Mouse (Mus musculus): ENCODE results near the gene Nxph4. TPM values are rescaled to one million over a fixed set of nuclear protein-coding genes. Genes with fewer than 3 reads are reported as not detected.

The Nxph4 gene
- polyA plus RNA-seq, 1 experiment from 2014 or later, result 3.0 TPM

DNA sequence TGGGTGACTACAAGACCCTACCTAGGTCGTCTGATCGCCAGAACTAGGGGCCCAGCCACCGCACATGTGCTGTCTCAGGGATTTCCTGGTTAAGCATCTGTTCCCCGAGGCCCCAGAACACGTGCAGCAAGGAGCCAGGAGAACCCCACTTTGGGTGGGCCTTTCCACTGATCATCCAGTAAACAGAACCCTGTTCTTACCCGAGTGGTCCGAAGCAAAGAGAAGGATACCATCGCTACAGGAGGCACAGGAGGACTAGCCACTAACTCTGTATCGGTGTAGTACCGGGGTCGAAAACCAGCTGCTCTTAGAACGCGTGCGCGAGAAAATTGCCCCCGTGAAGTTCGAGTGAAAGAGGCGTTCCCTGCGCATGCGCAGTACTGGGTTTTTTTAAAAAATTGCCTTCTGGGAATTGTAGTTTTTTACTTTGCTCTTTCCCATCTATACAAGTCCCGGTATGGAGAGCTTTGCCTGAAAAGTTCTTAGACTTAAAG, 12.2 kb downstream of the Nxph4 start, which contains the start of gene Shmt2:
Gene Shmt2, minus strand, starts transcription at position 357 of the 494 bp plus-strand sequence.
- Histone ChIP-seq H3K4me2 (peak within 1 kb of the TSS; percentile 69), H3K9ac (peak within 1 kb of the TSS; percentile 67), H3K27ac (no peak within 1 kb of the TSS), H3K27me3 (peaks cover 62% of the 10 kb centered on the region), H3K4me3 (peak within 1 kb of the TSS; percentile 53), H3K4me1 (peaks cover 48% of the 10 kb centered on the region), H3K9me3 (no peaks in the 10 kb centered on the region), H3K36me3 (peaks cover 37% of the 10 kb centered on the region)
- WGBS, result under 1% methylated on average over 21 of the region's 21 CpGs
- peak; percentile 53; the same call in 1 of the 2 replicates for ATAC-seq (ENCODE audit: insufficient number of reproducible peaks, insufficient read depth, low FRiP score, low TSS enrichment, low read depth)

DNA sequence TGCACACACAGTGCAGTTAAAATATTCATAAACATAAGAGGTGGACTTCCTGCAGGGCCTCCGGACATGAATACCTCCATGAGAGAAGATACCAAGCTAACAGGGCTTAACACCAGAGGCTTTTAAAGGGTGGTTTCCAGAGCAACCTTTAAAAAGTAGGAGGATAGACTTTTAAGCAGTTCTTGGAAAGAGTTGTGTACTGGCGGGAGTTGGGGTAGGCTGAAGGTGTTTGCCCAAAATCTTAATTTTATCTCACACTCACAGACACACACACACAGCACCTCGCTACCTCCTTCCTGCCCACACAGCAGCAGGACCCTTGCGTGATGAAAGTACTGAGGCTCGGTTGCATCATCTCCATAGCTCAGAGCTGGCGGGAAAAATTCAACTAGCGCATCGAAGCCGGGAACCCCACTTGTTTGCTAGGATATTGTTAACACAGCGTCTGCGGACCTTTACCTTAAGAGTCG, 12.7 kb downstream of the Nxph4 start:
- H3K4me1 ChIP-seq, result peaks cover 50% of the 10 kb centered on the region
- H3K27ac ChIP-seq, result no peak overlapping the region
- no peak for ATAC-seq (ENCODE audit: insufficient number of reproducible peaks, insufficient read depth, low FRiP score, low TSS enrichment, low read depth)
- H3K4me2 ChIP-seq, result peak overlapping the region; percentile 69
- H3K9me3 ChIP-seq, result no peaks in the 10 kb centered on the region
- peaks cover 37% of the 10 kb centered on the region for H3K36me3 ChIP-seq
- WGBS, result 10% methylated on average over 12 of the region's 12 CpGs
- H3K4me3 ChIP-seq, result peak overlapping the region; percentile 53
- peaks cover 62% of the 10 kb centered on the region for H3K27me3 ChIP-seq
- H3K9ac ChIP-seq, result peak overlapping the region; percentile 67

DNA sequence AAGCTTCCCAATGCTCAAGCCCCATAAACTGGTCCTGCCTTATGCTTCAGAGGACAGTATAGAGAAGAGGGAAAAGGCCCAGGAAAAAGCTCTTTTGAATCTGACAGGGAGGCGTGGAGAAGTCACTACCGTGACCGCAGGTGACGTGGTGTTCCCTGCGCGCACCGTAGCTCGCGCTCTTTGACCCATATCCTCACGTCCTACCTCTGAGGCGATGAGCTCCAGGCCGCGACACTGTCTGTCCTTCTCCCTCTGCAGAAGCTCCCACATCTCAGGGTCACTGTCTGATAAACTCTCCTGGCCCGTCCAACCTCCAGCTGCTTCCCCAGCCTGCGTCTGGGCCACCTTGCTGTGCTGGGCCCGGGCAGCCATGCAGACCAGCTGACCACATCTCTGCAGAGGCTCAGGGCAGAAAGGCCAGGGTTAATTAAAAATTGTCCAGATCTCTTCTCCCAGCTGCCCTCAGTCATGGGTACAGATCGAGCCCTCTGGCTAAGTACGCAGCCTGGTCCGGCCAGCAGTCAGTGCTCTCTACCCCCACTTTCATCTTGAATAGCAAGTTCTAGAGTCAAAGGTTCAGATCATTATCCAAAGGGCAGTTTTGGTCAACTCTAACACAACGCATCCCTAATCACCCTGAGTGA, 13.5 kb downstream of the Nxph4 start:
- H3K36me3 ChIP-seq, result peaks cover 37% of the 10 kb centered on the region
- peaks cover 49% of the 10 kb centered on the region for H3K4me1 ChIP-seq
- peaks cover 62% of the 10 kb centered on the region for H3K27me3 ChIP-seq
- H3K9ac ChIP-seq, result peak overlapping the region; percentile 67
- no peak for ATAC-seq (ENCODE audit: insufficient number of reproducible peaks, insufficient read depth, low FRiP score, low TSS enrichment, low read depth)
- H3K4me3 ChIP-seq, result peak overlapping the region; percentile 53
- H3K9me3 ChIP-seq, result no peaks in the 10 kb centered on the region
- H3K4me2 ChIP-seq, result peak overlapping the region; percentile 69
- 81% methylated on average over 20 of the region's 20 CpGs for WGBS
- H3K27ac ChIP-seq, result no peak overlapping the region

DNA sequence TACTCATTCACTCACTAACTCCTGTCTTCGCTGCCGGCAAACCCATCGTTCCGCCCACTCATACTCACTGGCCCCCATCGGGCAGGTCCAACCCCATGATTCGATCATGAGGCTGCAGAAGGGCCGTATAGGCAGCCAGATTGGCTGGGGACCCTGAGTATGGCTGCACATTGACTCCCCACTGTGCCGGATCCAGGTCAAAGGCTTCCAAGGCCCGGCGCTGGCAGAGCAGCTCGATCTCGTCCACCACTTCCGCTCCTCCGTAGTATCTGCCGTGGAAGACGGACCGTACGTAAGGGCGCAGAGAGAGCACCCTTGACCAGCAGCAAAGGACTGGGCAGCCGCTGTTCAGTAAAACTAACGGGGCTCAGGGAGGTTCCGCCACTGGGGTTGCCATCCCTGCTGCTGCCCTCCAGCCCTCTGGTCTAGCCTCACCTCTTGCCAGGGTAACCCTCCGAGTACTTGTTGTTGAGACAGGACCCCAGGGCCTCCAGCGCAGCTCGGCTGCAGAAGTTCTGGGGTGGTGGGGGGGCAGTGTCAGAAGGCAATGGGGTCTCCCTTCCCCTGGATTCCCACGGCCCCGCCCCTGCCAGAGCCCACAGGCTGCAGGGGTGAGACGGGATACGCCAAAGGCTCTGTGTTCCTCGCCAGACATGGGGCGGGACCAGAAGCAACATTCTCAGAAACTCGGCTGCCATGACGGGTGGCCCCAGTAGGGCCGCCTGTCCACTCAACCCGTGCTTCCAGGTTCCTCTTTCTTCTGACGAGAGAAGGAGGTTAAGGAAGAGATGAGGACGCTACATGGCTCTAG, 14.3 kb downstream of the Nxph4 start:
- no peak overlapping the region for H3K9ac ChIP-seq
- no peak for ATAC-seq (ENCODE audit: insufficient number of reproducible peaks, insufficient read depth, low FRiP score, low TSS enrichment, low read depth)
- H3K9me3 ChIP-seq, result no peaks in the 10 kb centered on the region
- H3K27me3 ChIP-seq, result peaks cover 62% of the 10 kb centered on the region
- H3K4me3 ChIP-seq, result no peak overlapping the region
- H3K36me3 ChIP-seq, result peaks cover 37% of the 10 kb centered on the region
- 93% methylated on average over 37 of the region's 37 CpGs for WGBS
- peaks cover 49% of the 10 kb centered on the region for H3K4me1 ChIP-seq
- no peak overlapping the region for H3K27ac ChIP-seq
- no peak overlapping the region for H3K4me2 ChIP-seq

DNA sequence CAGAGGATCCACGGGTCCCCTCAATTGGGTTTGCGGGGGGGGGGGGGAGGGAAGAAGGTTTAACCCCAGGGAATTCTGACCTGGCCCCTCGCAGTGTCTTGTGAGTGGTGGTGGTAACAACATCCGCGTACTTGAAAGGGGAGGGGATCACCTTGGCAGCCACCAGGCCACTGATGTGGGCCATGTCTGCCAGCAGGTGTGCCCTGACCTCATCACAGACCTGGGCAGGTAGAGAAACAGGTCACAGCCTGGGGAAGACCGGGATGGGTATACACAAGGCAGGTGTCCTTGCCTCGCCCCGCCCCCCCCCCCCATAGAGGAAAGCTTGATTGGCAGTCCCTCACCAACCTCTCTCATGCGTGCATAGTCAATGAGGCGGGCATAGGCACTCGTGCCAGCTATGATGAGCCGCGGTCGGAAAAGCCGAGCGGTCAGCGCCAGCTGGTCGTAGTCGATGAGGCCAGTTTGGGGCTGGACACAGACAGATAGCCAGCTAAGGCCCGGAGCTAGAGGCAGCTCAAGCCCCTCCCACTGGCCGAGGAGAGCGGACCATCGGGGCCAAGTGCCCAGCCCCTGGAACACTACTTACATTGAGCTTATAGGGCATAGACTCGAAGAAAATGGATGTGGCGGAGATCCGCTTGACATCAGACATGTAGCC, 15.2 kb downstream of the Nxph4 start:
- H3K27me3 ChIP-seq, result peaks cover 62% of the 10 kb centered on the region
- ATAC-seq (ENCODE audit: insufficient number of reproducible peaks, insufficient read depth, low FRiP score, low TSS enrichment, low read depth), result no peak
- H3K4me1 ChIP-seq, result peaks cover 49% of the 10 kb centered on the region
- no peak overlapping the region for H3K4me3 ChIP-seq
- no peak overlapping the region for H3K4me2 ChIP-seq
- no peaks in the 10 kb centered on the region for H3K9me3 ChIP-seq
- no peak overlapping the region for H3K27ac ChIP-seq
- H3K36me3 ChIP-seq, result peaks cover 37% of the 10 kb centered on the region
- H3K9ac ChIP-seq, result no peak overlapping the region
- 93% methylated on average over 26 of the region's 26 CpGs for WGBS

DNA sequence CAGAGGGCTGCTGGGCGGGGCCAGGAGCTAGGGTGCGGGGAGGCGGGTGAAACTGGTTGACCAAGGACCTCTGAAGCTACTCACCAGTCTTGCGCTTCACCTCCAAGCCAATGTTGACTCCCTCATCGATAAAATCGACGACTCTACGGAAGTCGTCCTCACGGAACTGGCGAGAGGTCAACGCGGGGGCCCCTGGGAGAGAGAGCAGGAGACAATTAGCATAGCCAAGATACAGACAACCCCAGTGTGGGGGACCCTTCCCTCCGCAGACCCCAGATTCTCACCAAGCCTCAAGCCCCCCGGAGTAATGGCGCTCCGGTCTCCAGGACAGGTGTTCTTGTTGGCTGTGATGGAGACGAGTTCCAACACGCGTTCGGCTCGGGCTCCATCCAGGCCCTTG, 16.4 kb downstream of the Nxph4 start:
- Histone ChIP-seq H3K9ac (no peak overlapping the region), H3K4me1 (peaks cover 60% of the 10 kb centered on the region), H3K27me3 (peaks cover 64% of the 10 kb centered on the region), H3K36me3 (peaks cover 37% of the 10 kb centered on the region), H3K9me3 (no peaks in the 10 kb centered on the region), H3K27ac (no peak overlapping the region), H3K4me2 (no peak overlapping the region), H3K4me3 (no peak overlapping the region)
- 92% methylated on average over 22 of the region's 22 CpGs for WGBS
- no peak for ATAC-seq (ENCODE audit: insufficient number of reproducible peaks, insufficient read depth, low FRiP score, low TSS enrichment, low read depth)

DNA sequence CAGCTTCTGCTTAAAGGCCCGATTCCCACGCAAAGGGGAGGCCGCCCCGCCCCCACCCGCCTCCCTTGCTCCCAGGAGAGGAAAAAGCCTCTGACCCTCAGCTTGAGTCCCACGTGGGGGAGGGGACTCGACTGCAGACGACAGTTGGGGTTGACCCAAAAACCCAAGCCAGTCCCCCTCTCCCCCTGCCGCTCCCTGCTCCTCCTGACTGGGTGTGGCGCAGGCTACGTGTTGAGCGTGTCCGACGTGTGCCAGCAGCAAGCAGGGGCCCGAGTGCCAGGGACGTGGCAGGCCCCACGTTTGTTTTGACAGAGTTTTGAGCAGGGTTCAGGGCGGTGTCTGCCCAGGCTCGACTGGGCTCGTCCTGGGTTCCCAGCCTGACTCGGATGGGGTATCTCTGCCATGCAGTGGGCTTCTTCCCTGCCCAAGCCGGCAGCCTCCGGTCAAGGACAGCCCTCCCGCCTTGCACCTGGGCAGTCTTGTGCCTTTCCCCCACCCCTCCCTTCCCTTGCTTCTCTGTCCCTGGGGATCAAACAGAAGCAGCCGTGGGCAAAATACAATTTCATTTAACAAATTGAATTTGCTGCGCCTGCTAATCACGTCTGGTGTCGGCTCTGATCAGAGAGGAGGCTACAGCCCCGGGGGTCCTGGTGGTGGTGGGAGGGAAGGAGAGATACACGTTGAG, 17.6 kb downstream of the Nxph4 start:
- no peak for ATAC-seq (ENCODE audit: insufficient number of reproducible peaks, insufficient read depth, low FRiP score, low TSS enrichment, low read depth)
- H3K4me2 ChIP-seq, result peak overlapping the region; percentile 97
- WGBS, result 7% methylated on average over 30 of the region's 30 CpGs
- peak overlapping the region; percentile 52 for H3K9ac ChIP-seq
- peaks cover 37% of the 10 kb centered on the region for H3K36me3 ChIP-seq
- peaks cover 73% of the 10 kb centered on the region for H3K27me3 ChIP-seq
- peaks cover 70% of the 10 kb centered on the region for H3K4me1 ChIP-seq
- H3K27ac ChIP-seq, result 0 out of 2 replicates have a peak overlapping the region, but pooled peaks have one; percentile 3
- H3K9me3 ChIP-seq, result no peaks in the 10 kb centered on the region
- peak overlapping the region; percentile 20 for H3K4me3 ChIP-seq

DNA sequence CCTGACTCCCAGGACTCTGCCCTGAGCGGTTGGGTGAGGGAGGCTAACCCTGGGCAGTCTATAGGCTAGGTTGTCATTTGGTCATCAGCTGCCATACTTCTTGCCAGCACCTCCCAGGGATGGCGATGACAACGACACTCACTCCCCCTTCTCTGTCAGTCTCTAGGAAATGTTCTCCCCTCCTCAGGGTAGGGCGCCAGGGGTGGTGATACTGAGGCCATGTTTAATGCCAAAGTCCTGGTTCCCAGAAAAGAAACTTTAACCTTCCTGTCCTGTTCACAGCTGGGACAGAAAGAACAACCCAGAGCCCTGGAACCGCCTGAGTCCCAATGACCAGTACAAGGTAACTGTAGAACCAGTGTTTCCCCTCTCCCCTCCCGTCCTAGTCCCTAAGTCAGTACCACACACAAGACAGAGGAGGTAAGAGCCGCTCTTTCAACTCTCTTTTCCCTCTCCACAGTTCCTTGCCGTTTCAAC, 18.3 kb downstream of the Nxph4 start:
- Histone ChIP-seq H3K9me3 (no peaks in the 10 kb centered on the region), H3K27ac (0 out of 2 replicates have a peak overlapping the region, but pooled peaks have one; percentile 51), H3K27me3 (peaks cover 80% of the 10 kb centered on the region), H3K9ac (peak overlapping the region; percentile 52), H3K4me1 (peaks cover 70% of the 10 kb centered on the region), H3K4me3 (peak overlapping the region; percentile 20), H3K36me3 (peaks cover 37% of the 10 kb centered on the region), H3K4me2 (peak overlapping the region; percentile 97)
- 20% methylated on average over 8 of the region's 8 CpGs for WGBS
- ATAC-seq (ENCODE audit: insufficient number of reproducible peaks, insufficient read depth, low FRiP score, low TSS enrichment, low read depth), result no peak

DNA sequence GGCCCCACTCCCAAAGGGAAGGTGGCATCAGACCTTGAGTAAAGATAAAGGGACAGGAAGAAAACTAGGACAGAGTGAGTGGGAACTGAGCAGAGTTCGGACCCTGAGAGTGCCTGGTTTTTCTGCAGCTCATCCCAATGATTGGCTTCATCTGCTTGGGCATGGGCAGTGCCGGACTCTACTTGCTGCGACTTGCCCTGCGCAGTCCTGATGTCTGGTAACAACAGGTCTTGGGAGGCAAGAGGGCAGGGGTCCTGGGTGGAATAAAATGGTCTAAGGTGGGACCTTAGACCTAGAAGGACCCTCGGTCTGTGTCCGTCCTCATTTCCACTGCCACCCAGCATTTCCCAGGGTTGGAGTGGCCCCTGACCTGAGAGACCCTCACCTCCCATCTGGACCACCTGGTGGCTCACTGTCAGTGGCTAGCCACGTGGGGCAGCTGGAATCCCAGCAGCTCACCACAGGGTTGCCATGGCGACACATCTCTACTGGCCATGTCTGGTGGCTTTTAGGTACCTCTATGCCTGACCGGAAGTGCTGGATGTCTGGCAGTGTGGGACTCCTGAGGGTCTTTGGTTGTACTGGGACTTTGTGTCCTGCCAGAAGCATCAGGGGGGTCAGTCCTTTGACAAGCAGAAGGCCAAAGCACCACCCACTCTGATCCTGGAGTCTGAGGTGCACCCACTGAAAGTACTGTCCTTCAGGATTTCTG, 18.9 kb downstream of the Nxph4 start:
- WGBS, result 27% methylated on average over 9 of the region's 9 CpGs
- Histone ChIP-seq H3K27ac (no peak overlapping the region), H3K36me3 (peaks cover 33% of the 10 kb centered on the region), H3K4me3 (peak overlapping the region; percentile 17), H3K9me3 (no peaks in the 10 kb centered on the region), H3K9ac (no peak overlapping the region), H3K4me2 (peak overlapping the region; percentile 97), H3K27me3 (peaks cover 82% of the 10 kb centered on the region), H3K4me1 (peaks cover 70% of the 10 kb centered on the region)
- no peak for ATAC-seq (ENCODE audit: insufficient number of reproducible peaks, insufficient read depth, low FRiP score, low TSS enrichment, low read depth)

DNA sequence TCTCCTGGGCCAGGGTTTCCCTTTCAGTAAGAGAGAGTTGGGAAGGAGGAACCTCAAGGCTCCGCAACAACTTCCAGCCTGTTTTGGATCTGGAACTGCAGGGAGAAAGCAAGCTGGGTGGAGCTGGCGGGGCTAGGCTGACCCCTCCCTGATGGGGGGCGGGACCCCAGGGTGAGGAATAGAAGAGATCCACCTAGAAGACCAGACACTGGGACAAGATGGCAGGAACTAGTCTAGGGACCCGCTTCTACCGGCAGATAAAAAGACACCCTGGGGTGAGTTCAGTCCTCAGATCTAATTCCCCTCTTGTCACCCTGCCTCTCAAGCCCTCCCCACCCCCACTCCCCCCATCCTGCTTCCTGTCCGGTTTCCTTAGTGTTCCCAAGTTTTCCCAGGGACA, 19.6 kb downstream of the Nxph4 start, which contains the start of gene Ndufa4l2:
Gene Ndufa4l2, plus strand, starts transcription at position 204 of the 400 bp plus-strand sequence.
- H3K27me3 ChIP-seq, result peaks cover 88% of the 10 kb centered on the region
- 8% methylated on average over 6 of the region's 6 CpGs for WGBS
- H3K27ac ChIP-seq, result no peak within 1 kb of the TSS
- ATAC-seq (ENCODE audit: insufficient number of reproducible peaks, insufficient read depth, low FRiP score, low TSS enrichment, low read depth), result no peak
- peak within 1 kb of the TSS; percentile 97 for H3K4me2 ChIP-seq
- no peaks in the 10 kb centered on the region for H3K9me3 ChIP-seq
- peaks cover 26% of the 10 kb centered on the region for H3K36me3 ChIP-seq
- peaks cover 75% of the 10 kb centered on the region for H3K4me1 ChIP-seq
- peak within 1 kb of the TSS; percentile 51 for H3K4me3 ChIP-seq
- H3K9ac ChIP-seq, result no peak within 1 kb of the TSS
